Mouse (Mus musculus) stomach, embryonic 15.5 days (tissue): ENCODE results near the gene Nipsnap2. TPM values are rescaled to one million over a fixed set of nuclear protein-coding genes. Genes with fewer than 3 reads are reported as not detected.
A peak's percentile ranks its signal among the peaks of the same experiment; 100 is the strongest.
"Not testable (repeated sequence)": the region's sequence is repeated elsewhere in the genome, so short reads cannot be mapped to it uniquely, and the experiment has no call there.

ENCODE experiments used
- ATAC-seq: fragments of 200-750 bp; cut with Nextera tagmentation; 2 replicates; pipeline ENCODE4 v1.8.0; 2017; ENCODE audit warnings: low read depth, moderate number of reproducible peaks, moderate TSS enrichment; ENCODE audit not compliant: insufficient read depth, low FRiP score
- H3K27ac ChIP-seq: fragments of 300-500 bp; sonication (generic); 2 replicates; pipeline ENCODE4 v1.5.1; 2015; ENCODE audit warnings: mild to moderate bottlenecking, inconsistent platforms
- H3K27me3 ChIP-seq: fragments of 300-500 bp; sonication (generic); replicated peaks from 2 replicates; pipeline ENCODE4 v1.6.1; 2015; ENCODE audit warnings: inconsistent platforms
- H3K36me3 ChIP-seq: fragments of 300-500 bp; sonication (generic); 2 replicates; pipeline ENCODE4 v1.6.1; 2015; ENCODE audit warnings: inconsistent platforms
- H3K4me1 ChIP-seq: fragments of 300-500 bp; sonication (generic); 2 replicates; pipeline ENCODE4 v1.6.1; 2015; ENCODE audit warnings: inconsistent platforms
- H3K4me2 ChIP-seq: fragments of 300-500 bp; sonication (generic); 2 replicates; pipeline ENCODE4 v1.6.1; 2015; ENCODE audit warnings: mild to moderate bottlenecking, inconsistent platforms
- H3K4me3 ChIP-seq: fragments of 300-500 bp; sonication (generic); replicated peaks from 2 replicates; pipeline ENCODE4 v1.5.1; 2015; ENCODE audit warnings: inconsistent platforms
- H3K9ac ChIP-seq: fragments of 300-500 bp; sonication (generic); 2 replicates; pipeline ENCODE4 v1.6.1; 2015; ENCODE audit warnings: inconsistent platforms
- H3K9me3 ChIP-seq: fragments of 300-500 bp; sonication (generic); 2 replicates; pipeline ENCODE4 v1.6.1; 2016; ENCODE audit warnings: inconsistent platforms
- WGBS: fragments of 180-500 bp; shearing (Covaris S2); methylation state at CpG from one replicate; pipeline ENCODE4 v1.1.7; 2015; 5-methylcytosine and 5-hydroxymethylcytosine counted together
- polyA plus RNA-seq: library from polyadenylated mRNA; unstranded; fragments of >200 nt; fragmentation: Nextera tagmentation; extraction: Ambion mirVana; gene quantifications from 2 replicates; pipeline ENCODE4 v1.2.1, GENCODE M21; 2015

The Nipsnap2 gene
- polyA plus RNA-seq, result 90.0 and 103 TPM in 2 replicates

GRCm38 (mm10) chr5:129724834-129725773, at the start of gene Nipsnap2:
Gene Nipsnap2, plus strand, starts transcription at chr5:129725063.
- no peaks in the 10 kb centered on the region for H3K27me3 ChIP-seq
- ATAC-seq, result peak; percentile 92
- under 1% methylated on average over 92 of the region's 93 CpGs for WGBS
- no peaks in the 10 kb centered on the region for H3K36me3 ChIP-seq
- peak within 1 kb of the TSS; percentile 87 for H3K9ac ChIP-seq
- peaks cover 21% of the 10 kb centered on the region for H3K4me1 ChIP-seq
- H3K9me3 ChIP-seq, result no peaks in the 10 kb centered on the region
- peak within 1 kb of the TSS; percentile 45 for H3K4me2 ChIP-seq
- H3K27ac ChIP-seq, result peak within 1 kb of the TSS; percentile 97
- peak within 1 kb of the TSS; percentile 83 for H3K4me3 ChIP-seq

GRCm38 (mm10) chr5:129685141-129685540, 39.7 kb upstream of the Nipsnap2 start:
- H3K9me3 ChIP-seq, H3K27me3 ChIP-seq, H3K4me2 ChIP-seq, H3K4me1 ChIP-seq, H3K36me3 ChIP-seq, H3K9ac ChIP-seq, ATAC-seq, H3K4me3 ChIP-seq, H3K27ac ChIP-seq: not testable (repeated sequence)
- 93% methylated on average over 5 of the region's 5 CpGs for WGBS

DNA sequence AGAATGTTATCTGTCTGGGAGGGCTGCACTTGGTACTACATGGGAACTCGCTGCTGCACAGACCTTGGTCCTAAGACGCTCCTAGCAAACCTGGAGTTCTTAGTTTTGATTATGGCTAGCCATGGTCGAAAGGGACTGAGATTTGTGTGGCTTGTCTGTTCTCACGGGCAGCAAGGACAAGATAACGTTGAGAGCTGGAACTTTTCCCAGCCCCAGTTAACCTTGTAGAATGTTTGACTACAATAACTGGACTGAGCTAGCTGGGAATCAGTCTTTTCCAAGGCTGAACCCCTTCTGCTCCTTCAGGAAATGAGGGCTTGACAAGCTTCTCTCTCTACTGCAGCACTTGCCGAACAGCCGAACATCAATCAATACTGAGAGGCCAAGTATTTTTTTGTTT, 37.2 kb upstream of the Nipsnap2 start:
- ATAC-seq, result no peak
- no peaks in the 10 kb centered on the region for H3K27me3 ChIP-seq
- WGBS, result 76% methylated on average over 7 of the region's 7 CpGs

DNA sequence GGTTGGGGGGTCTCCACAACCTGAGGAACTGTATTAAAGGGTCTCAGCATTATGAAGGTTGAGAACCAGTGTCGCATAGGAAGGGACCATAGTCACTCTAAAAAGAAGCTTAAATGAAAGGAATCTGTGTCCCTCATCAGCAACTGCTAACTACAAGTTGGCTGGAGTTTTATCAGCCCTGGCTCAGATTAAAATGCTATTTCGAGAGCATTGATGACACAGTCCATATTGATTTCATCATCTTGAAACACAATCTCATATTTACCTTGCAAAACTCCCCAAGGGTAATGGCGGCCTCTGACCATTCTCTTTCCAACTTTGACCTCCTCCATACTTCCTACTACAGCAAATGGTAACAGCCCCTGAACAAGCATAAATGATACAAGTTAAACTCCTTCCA, 34.3 kb upstream of the Nipsnap2 start:
- no peak overlapping the region for H3K4me3 ChIP-seq
- H3K4me1 ChIP-seq, result no peaks in the 10 kb centered on the region
- H3K9ac ChIP-seq, result no peak overlapping the region
- H3K36me3 ChIP-seq, result no peaks in the 10 kb centered on the region
- 76% methylated on average over 3 of the region's 3 CpGs for WGBS
- H3K27me3 ChIP-seq, result no peaks in the 10 kb centered on the region
- ATAC-seq, result no peak
- no peak overlapping the region for H3K27ac ChIP-seq
- H3K9me3 ChIP-seq, result no peaks in the 10 kb centered on the region
- H3K4me2 ChIP-seq, result no peak overlapping the region

More for the DNA sequence above, 37.2 kb upstream of the Nipsnap2 start:
- Histone ChIP-seq H3K27ac (no peak overlapping the region), H3K9me3 (no peaks in the 10 kb centered on the region), H3K36me3 (no peaks in the 10 kb centered on the region), H3K9ac (no peak overlapping the region), H3K4me1 (no peaks in the 10 kb centered on the region), H3K4me3 (no peak overlapping the region), H3K4me2 (no peak overlapping the region)

GRCm38 (mm10) chr5:129700506-129700905, 24.4 kb upstream of the Nipsnap2 start:
- 36% methylated on average over 2 of the region's 2 CpGs for WGBS
- ATAC-seq, result no peak
- no peak overlapping the region for H3K27ac ChIP-seq
- no peak overlapping the region for H3K4me2 ChIP-seq
- H3K9me3 ChIP-seq, result no peaks in the 10 kb centered on the region
- H3K27me3 ChIP-seq, result no peaks in the 10 kb centered on the region
- no peak overlapping the region for H3K9ac ChIP-seq
- no peaks in the 10 kb centered on the region for H3K4me1 ChIP-seq
- no peaks in the 10 kb centered on the region for H3K36me3 ChIP-seq
- H3K4me3 ChIP-seq, result no peak overlapping the region

- Histone ChIP-seq H3K4me2 (no peak overlapping the region), H3K4me1 (no peaks in the 10 kb centered on the region), H3K4me3 (no peak overlapping the region), H3K27ac (no peak overlapping the region), H3K27me3 (no peaks in the 10 kb centered on the region), H3K9me3 (no peaks in the 10 kb centered on the region), H3K36me3 (no peaks in the 10 kb centered on the region), H3K9ac (no peak overlapping the region)
- 75% methylated on average over 1 of the region's 1 CpGs for WGBS
- ATAC-seq, result no peak
Measured at GRCm38 (mm10) chr5:129701706-129702105, 23.2 kb upstream of the Nipsnap2 start.

DNA sequence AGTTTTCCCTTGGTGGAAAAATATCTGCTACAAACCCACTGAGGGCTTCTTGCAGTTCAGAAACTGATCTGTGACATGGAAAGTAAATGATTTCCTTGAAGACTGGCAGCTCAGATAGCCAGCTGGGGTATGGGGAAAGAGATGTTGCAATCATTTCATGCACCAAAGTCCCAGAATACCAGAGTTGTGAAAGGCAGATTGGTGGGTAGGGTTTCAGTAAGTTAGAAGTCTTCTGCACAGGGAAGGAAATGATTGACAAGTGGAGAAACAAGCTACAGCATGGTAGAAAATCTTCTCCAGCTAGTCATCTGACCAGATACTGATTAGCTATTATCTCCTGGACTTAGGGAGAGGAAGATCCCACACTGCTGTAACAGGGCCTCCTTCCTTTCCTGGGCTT, 21.5 kb upstream of the Nipsnap2 start:
- Histone ChIP-seq H3K4me3 (no peak overlapping the region), H3K9me3 (no peaks in the 10 kb centered on the region)
- no peak for ATAC-seq

GRCm38 (mm10) chr5:129708412-129708811, 16.5 kb upstream of the Nipsnap2 start, which contains the start of gene Sept14:
Gene Sept14, minus strand, starts transcription at chr5:129708512.
- H3K4me1 ChIP-seq, result no peaks in the 10 kb centered on the region
- H3K4me2 ChIP-seq, result no peak within 1 kb of the TSS
- ATAC-seq, result no peak
- no peak within 1 kb of the TSS for H3K27ac ChIP-seq
- H3K27me3 ChIP-seq, result no peaks in the 10 kb centered on the region
- no peaks in the 10 kb centered on the region for H3K36me3 ChIP-seq
- H3K9me3 ChIP-seq, result no peaks in the 10 kb centered on the region
- H3K4me3 ChIP-seq, result no peak within 1 kb of the TSS
- no peak within 1 kb of the TSS for H3K9ac ChIP-seq
- WGBS, result 53% methylated on average over 2 of the region's 2 CpGs

More for the DNA sequence above, 21.5 kb upstream of the Nipsnap2 start:
- Histone ChIP-seq H3K4me1 (no peaks in the 10 kb centered on the region), H3K4me2 (no peak overlapping the region), H3K27ac (no peak overlapping the region), H3K36me3 (no peaks in the 10 kb centered on the region), H3K9ac (no peak overlapping the region), H3K27me3 (no peaks in the 10 kb centered on the region)

GRCm38 (mm10) chr5:129715326-129715861, 9.5 kb upstream of the Nipsnap2 start, which contains the start of gene Mrps17:
Gene Mrps17, plus strand, starts transcription at chr5:129715497.
- WGBS, result under 1% methylated on average over 33 of the region's 33 CpGs
- peaks cover 17% of the 10 kb centered on the region for H3K36me3 ChIP-seq
- no peaks in the 10 kb centered on the region for H3K9me3 ChIP-seq
- H3K27ac ChIP-seq, result peak within 1 kb of the TSS; percentile 61
- peak within 1 kb of the TSS; percentile 91 for H3K4me3 ChIP-seq
- no peaks in the 10 kb centered on the region for H3K27me3 ChIP-seq
- peaks cover 9% of the 10 kb centered on the region for H3K4me1 ChIP-seq
- H3K9ac ChIP-seq, result peak within 1 kb of the TSS; percentile 80
- peak; percentile 98 for ATAC-seq
- H3K4me2 ChIP-seq, result peak within 1 kb of the TSS; percentile 78

GRCm38 (mm10) chr5:129717016-129717415, 7.8 kb upstream of the Nipsnap2 start:
- no peak for ATAC-seq
- 78% methylated on average over 9 of the region's 9 CpGs for WGBS
- peaks cover 9% of the 10 kb centered on the region for H3K4me1 ChIP-seq
- no peak overlapping the region for H3K27ac ChIP-seq
- H3K4me3 ChIP-seq, result no peak overlapping the region
- H3K9ac ChIP-seq, result no peak overlapping the region
- H3K4me2 ChIP-seq, result no peak overlapping the region
- peaks cover 17% of the 10 kb centered on the region for H3K36me3 ChIP-seq
- H3K27me3 ChIP-seq, result no peaks in the 10 kb centered on the region
- no peaks in the 10 kb centered on the region for H3K9me3 ChIP-seq

GRCm38 (mm10) chr5:129720176-129720575, 4.7 kb upstream of the Nipsnap2 start:
- no peak for ATAC-seq
- peaks cover 9% of the 10 kb centered on the region for H3K4me1 ChIP-seq
- no peaks in the 10 kb centered on the region for H3K9me3 ChIP-seq
- WGBS, result 88% methylated on average over 3 of the region's 3 CpGs
- H3K4me2 ChIP-seq, result no peak overlapping the region
- H3K9ac ChIP-seq, result no peak overlapping the region
- H3K27ac ChIP-seq, result no peak overlapping the region
- no peaks in the 10 kb centered on the region for H3K27me3 ChIP-seq
- H3K4me3 ChIP-seq, result no peak overlapping the region
- H3K36me3 ChIP-seq, result peaks cover 17% of the 10 kb centered on the region

- WGBS, result 51% methylated on average over 4 of the region's 4 CpGs
- H3K4me3 ChIP-seq, result peak overlapping the region; percentile 83
- no peaks in the 10 kb centered on the region for H3K9me3 ChIP-seq
- H3K9ac ChIP-seq, result 0 out of 2 replicates have a peak overlapping the region, but pooled peaks have one; percentile 87
- H3K36me3 ChIP-seq, result 0 out of 2 replicates have a peak, but pooled peaks cover 1% of the 10 kb centered on the region
- H3K27me3 ChIP-seq, result no peaks in the 10 kb centered on the region
- H3K4me2 ChIP-seq, result peak overlapping the region; percentile 45
- H3K4me1 ChIP-seq, result peaks cover 12% of the 10 kb centered on the region
- ATAC-seq, result 0 out of 2 replicates have a peak, but pooled peaks have one; percentile 2
- H3K27ac ChIP-seq, result peak overlapping the region; percentile 97
Measured at GRCm38 (mm10) chr5:129724268-129724667, 595 bp upstream of the Nipsnap2 start.
